18 mouse cellular contexts compared by ENCODE assay signal in genomic region chr1:170034961-170035360, GRCm38 (mm10).
A peak's percentile ranks its signal among the peaks of the same experiment; 100 is the strongest.
DNase-seq lines count a peak whose midpoint lies in the region; TF ChIP-seq lines count a peak whose summit lies in the region.
"Had no signal": no experiment of that assay in that cellular context is flagged by ENCODE, and none has a peak within 500 bp of the region (broad histone marks: within the 10 kb centered on the region; RNA-seq: fewer than 3 reads in every experiment).

No protein-coding gene starts in this region.

- TF ChIP-seq POLR2A in liver, adult 2 months (IDR thresholded peaks at IDR 0.05; ENCODE audit: extremely low read depth, insufficient read depth, low read length): no peak
- no peak for TF ChIP-seq POLR2A in thymus, adult 2 months (IDR thresholded peaks at IDR 0.05; ENCODE audit: control insufficient read depth, extremely low read depth, insufficient read depth, low read length, poor library complexity)

- 36% methylated on average over 4 of the region's 4 CpGs for WGBS in liver, adult 2 months
- 93% methylated on average over 4 of the region's 4 CpGs for WGBS in thymus, adult 2 months

- no peaks in the 10 kb centered on the region for H3K36me3 ChIP-seq in liver, adult 2 months (ENCODE audit: control insufficient read depth, insufficient read depth, low read length)
- no peaks in the 10 kb centered on the region for H3K36me3 ChIP-seq in thymus, adult 2 months (ENCODE audit: control insufficient read depth, insufficient read depth, low read length)
- H3K36me3 ChIP-seq: heart, embryonic 15.5 days had no signal

- peak; percentile 86 for DNase-seq in liver, adult 2 months (ENCODE audit: extremely low read depth, low read depth, low spot score)
- DNase-seq in liver (no peak), adipocyte (ENCODE audit: low spot score) (peak; percentile 51)
- DNase-seq in gonadal fat pad, adult 2 months (ENCODE audit: low read depth): peak; percentile 57
- no peak for DNase-seq in thymus, adult 2 months
- no peak for DNase-seq in adrenal gland, postnatal 25 days
- DNase-seq: adrenal gland, adult 8-10 months; cerebellum, adult 11 months; cerebellum, adult 8-10 months; cerebellum, postnatal 14 days; forebrain, postnatal 0 days; gastrocnemius, postnatal 14 days; heart, adult 18-20 months; heart, postnatal 14 days had no signal

- no peaks in the 10 kb centered on the region for H3K79me2 ChIP-seq in liver, adult 2 months (ENCODE audit: control insufficient read depth, insufficient read depth, low read length)

- no peak for TF ChIP-seq CTCF in liver, adult 2 months (IDR thresholded peaks at IDR 0.05; ENCODE audit: low read depth, low read length)
- TF ChIP-seq CTCF in thymus, adult 2 months (IDR thresholded peaks at IDR 0.05; ENCODE audit: borderline replicate concordance, control insufficient read depth, extremely low read depth, insufficient read depth, low read length, poor library complexity): no peak

- 0 out of 2 replicates have a peak overlapping the region, but pooled peaks have one; percentile 4 for H3K27ac ChIP-seq in liver, adult 2 months (replicated peaks; ENCODE audit: insufficient read depth, low read depth, low read length)
- no peak overlapping the region for H3K27ac ChIP-seq in thymus, adult 2 months (ENCODE audit: control insufficient read depth, insufficient read depth, low read length)
- H3K27ac ChIP-seq: embryonic facial prominence, embryonic 12.5 days; forebrain, embryonic 13.5 days; heart, embryonic 15.5 days; hindbrain, embryonic 14.5 days had no signal

- H3K27me3 ChIP-seq in liver, adult 2 months (ENCODE audit: control insufficient read depth, insufficient read depth, low read length): no peaks in the 10 kb centered on the region
- H3K27me3 ChIP-seq in thymus, adult 2 months (ENCODE audit: control insufficient read depth, insufficient read depth, low read length): no peaks in the 10 kb centered on the region
- H3K27me3 ChIP-seq: embryonic facial prominence, embryonic 12.5 days; forebrain, embryonic 13.5 days; heart, embryonic 15.5 days had no signal

- no peak overlapping the region for H3K9ac ChIP-seq in liver, adult 2 months (ENCODE audit: low read depth, low read length)
- H3K9ac ChIP-seq: embryonic facial prominence, embryonic 12.5 days; forebrain, embryonic 13.5 days; forebrain, postnatal 0 days; heart, embryonic 15.5 days; hindbrain, embryonic 14.5 days had no signal

- H3K4me1 ChIP-seq in liver, adult 2 months (ENCODE audit: control insufficient read depth, insufficient read depth, low read length): peaks cover 3% of the 10 kb centered on the region
- no peaks in the 10 kb centered on the region for H3K4me1 ChIP-seq in thymus, adult 2 months (replicated peaks; ENCODE audit: control insufficient read depth, insufficient read depth, low read length)
- H3K4me1 ChIP-seq: embryonic facial prominence, embryonic 12.5 days; forebrain, embryonic 13.5 days; heart, embryonic 15.5 days had no signal

- H3K4me3 ChIP-seq in liver, adult 2 months (ENCODE audit: insufficient read depth, low read depth, low read length): no peak overlapping the region
- H3K4me3 ChIP-seq in thymus, adult 2 months (ENCODE audit: control insufficient read depth, insufficient read depth, low read length): no peak overlapping the region
- H3K4me3 ChIP-seq: embryonic facial prominence, embryonic 12.5 days; forebrain, embryonic 13.5 days; heart, embryonic 15.5 days had no signal

Comparison
In these comparisons a context has a peak if more than half of its experiments do, and no peak if none do; other contexts are left out.
1. DNase-seq: peak in liver, adult 2 months (single experiment), adipocyte (single experiment) and gonadal fat pad, adult 2 months (single experiment); none in liver (single experiment), thymus, adult 2 months (single experiment) and adrenal gland, postnatal 25 days (single experiment).